Mouse (Mus musculus): Measurements from ENCODE around the gene Tmem141. TPM values are rescaled to one million over a fixed set of nuclear protein-coding genes. Genes with fewer than 3 reads are reported as not detected.

Gene Tmem141
- polyA plus RNA-seq, 1 experiment from 2014 or later, result 10.5 TPM

DNA sequence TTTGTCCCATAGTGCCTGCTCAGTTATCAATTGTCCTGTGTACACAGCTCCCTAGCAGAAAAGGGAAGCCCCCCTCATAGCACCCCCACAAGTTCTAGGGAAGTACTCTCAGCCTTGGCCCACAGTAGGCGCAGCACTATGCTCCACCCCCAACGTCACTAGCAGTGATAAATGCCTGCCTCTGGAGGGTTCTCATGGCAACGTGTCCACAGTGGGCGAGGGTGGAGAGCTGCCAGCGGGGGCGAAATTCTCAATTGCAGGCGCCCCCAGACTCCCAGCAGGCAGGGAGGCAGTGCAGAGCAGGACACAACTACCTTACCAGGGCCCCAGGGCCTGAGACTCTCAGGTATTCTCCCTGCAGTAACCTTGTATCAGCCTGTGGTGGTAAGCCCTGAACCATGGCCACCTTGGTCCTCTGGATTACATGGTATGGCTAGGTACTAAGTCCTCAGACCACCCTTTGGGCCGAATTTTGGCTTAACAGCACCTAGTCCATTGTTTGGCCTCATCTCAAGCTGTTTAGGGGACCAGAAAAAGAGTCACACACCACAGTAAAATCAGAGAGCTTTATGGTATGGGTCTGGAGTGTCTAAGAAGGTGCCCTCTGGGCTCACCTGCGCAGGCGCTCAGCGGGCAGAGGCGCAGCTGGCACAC is 39.2 kb downstream of the Tmem141 start:
- no peak overlapping the region for H3K4me3 ChIP-seq (ENCODE audit: low read depth, low read length)
- H3K27ac ChIP-seq (ENCODE audit: low read length), result no peak overlapping the region
- WGBS (ENCODE audit: insufficient replicate concordance), result 34% methylated on average over 12 of the region's 12 CpGs
- H3K9ac ChIP-seq (ENCODE audit: low read depth, low read length), result no peak overlapping the region
- no peak for ATAC-seq (ENCODE audit: low read depth)
- peaks cover 39% of the 10 kb centered on the region for H3K4me1 ChIP-seq (ENCODE audit: control insufficient read depth, low read depth, low read length)
- peaks cover 38% of the 10 kb centered on the region for H3K27me3 ChIP-seq (ENCODE audit: control insufficient read depth, insufficient read depth, low read depth, low read length)
- H3K4me2 ChIP-seq (ENCODE audit: low read depth, low read length), result no peak overlapping the region
- no peaks in the 10 kb centered on the region for H3K9me3 ChIP-seq (replicated peaks; ENCODE audit: control insufficient read depth, low read length)
- H3K36me3 ChIP-seq (ENCODE audit: control insufficient read depth, insufficient read depth), result peaks cover 2% of the 10 kb centered on the region; the same call in 1 of the 2 replicates

DNA sequence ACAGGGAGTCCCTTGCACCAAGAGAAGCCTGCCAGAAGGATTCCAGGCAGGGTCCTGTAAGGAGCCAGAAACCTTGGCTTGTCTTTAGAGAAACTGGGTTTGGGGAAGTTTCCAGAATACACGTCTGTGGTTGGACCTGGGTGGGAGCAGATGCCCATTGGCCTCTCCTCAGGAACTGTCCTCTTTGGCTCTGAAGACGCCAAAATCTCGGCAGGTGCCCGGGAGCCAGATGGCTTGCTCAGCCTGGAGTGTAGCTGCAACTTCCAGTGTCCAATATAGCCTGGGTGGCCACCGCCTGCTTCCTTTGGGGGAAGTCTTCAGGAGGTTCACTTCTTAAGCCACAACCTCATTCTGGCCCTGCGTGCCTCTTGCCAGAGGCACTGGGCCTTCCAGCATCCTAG is 39.9 kb downstream of the Tmem141 start:
- WGBS (ENCODE audit: insufficient replicate concordance), result 9% methylated on average over 6 of the region's 6 CpGs
- Histone ChIP-seq H3K9ac (ENCODE audit: low read depth, low read length) (no peak overlapping the region), H3K27ac (ENCODE audit: low read length) (no peak overlapping the region), H3K4me1 (ENCODE audit: control insufficient read depth, low read depth, low read length) (peaks cover 41% of the 10 kb centered on the region), H3K36me3 (ENCODE audit: control insufficient read depth, insufficient read depth) (peaks cover 2% of the 10 kb centered on the region; the same call in 1 of the 2 replicates), H3K4me2 (ENCODE audit: low read depth, low read length) (peak overlapping the region; percentile 50; the same call in 1 of the 2 replicates), H3K27me3 (ENCODE audit: control insufficient read depth, insufficient read depth, low read depth, low read length) (peaks cover 45% of the 10 kb centered on the region), H3K4me3 (ENCODE audit: low read depth, low read length) (no peak overlapping the region), H3K9me3 (replicated peaks; ENCODE audit: control insufficient read depth, low read length) (no peaks in the 10 kb centered on the region)
- no peak for ATAC-seq (ENCODE audit: low read depth)

DNA sequence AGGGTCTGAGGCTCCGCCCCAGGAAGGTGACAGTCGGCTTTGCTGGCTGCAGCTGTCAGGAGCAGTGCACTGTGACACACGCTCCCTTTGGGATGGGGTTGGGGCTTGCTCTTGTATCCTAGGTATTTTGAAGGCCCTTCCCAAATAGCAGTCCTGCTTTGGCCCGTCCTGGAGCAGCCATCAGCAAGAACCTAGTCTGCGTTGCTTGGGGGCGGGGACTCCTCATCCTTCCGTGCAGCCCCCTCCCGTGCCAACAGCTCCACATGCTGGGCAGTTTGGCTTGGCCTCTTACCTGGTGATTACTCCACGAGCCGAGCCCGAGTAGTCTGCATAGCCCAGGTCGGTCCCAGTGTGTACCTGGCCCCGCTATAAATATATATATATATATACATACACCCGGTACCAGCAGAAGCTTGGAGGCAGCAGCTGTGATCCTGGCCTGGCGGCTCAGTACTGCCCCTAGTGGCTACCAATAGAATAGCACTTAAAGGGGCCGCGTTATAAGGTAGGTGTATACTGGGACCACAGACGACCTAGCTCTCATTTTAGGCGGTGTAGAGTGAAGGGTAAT is 40.4 kb downstream of the Tmem141 start, which contains the start of gene Ajm1:
Ajm1 (minus strand) TSS at position 464 of the 571 bp plus-strand sequence.
- no peaks in the 10 kb centered on the region for H3K9me3 ChIP-seq (replicated peaks; ENCODE audit: control insufficient read depth, low read length)
- H3K4me3 ChIP-seq (ENCODE audit: low read depth, low read length), result peak within 1 kb of the TSS; percentile 22; the same call in 1 of the 2 replicates
- peak within 1 kb of the TSS; percentile 50 for H3K4me2 ChIP-seq (ENCODE audit: low read depth, low read length)
- 5% methylated on average over 19 of the region's 19 CpGs for WGBS (ENCODE audit: insufficient replicate concordance)
- peaks cover 2% of the 10 kb centered on the region; the same call in 1 of the 2 replicates for H3K36me3 ChIP-seq (ENCODE audit: control insufficient read depth, insufficient read depth)
- H3K27me3 ChIP-seq (ENCODE audit: control insufficient read depth, insufficient read depth, low read depth, low read length), result peaks cover 50% of the 10 kb centered on the region
- no peak within 1 kb of the TSS for H3K9ac ChIP-seq (ENCODE audit: low read depth, low read length)
- peak; percentile 64 for ATAC-seq (ENCODE audit: low read depth)
- peaks cover 41% of the 10 kb centered on the region for H3K4me1 ChIP-seq (ENCODE audit: control insufficient read depth, low read depth, low read length)
- H3K27ac ChIP-seq (ENCODE audit: low read length), result no peak within 1 kb of the TSS

- Histone ChIP-seq H3K9ac (ENCODE audit: low read depth, low read length) (no peak overlapping the region), H3K4me2 (ENCODE audit: low read depth, low read length) (no peak overlapping the region), H3K36me3 (ENCODE audit: control insufficient read depth, insufficient read depth) (peaks cover 2% of the 10 kb centered on the region; the same call in 1 of the 2 replicates), H3K9me3 (replicated peaks; ENCODE audit: control insufficient read depth, low read length) (no peaks in the 10 kb centered on the region), H3K27me3 (ENCODE audit: control insufficient read depth, insufficient read depth, low read depth, low read length) (peaks cover 58% of the 10 kb centered on the region), H3K4me1 (ENCODE audit: control insufficient read depth, low read depth, low read length) (peaks cover 43% of the 10 kb centered on the region), H3K4me3 (ENCODE audit: low read depth, low read length) (no peak overlapping the region), H3K27ac (ENCODE audit: low read length) (no peak overlapping the region)
- 21% methylated on average over 6 of the region's 6 CpGs for WGBS (ENCODE audit: insufficient replicate concordance)
- no peak for ATAC-seq (ENCODE audit: low read depth)
Observed at GRCm38 (mm10) chr2:25580621-25581101, 41.1 kb downstream of the Tmem141 start.

- no peak overlapping the region for H3K9ac ChIP-seq (ENCODE audit: low read depth, low read length)
- no peak overlapping the region for H3K27ac ChIP-seq (ENCODE audit: low read length)
- no peak overlapping the region for H3K4me3 ChIP-seq (ENCODE audit: low read depth, low read length)
- H3K27me3 ChIP-seq (ENCODE audit: control insufficient read depth, insufficient read depth, low read depth, low read length), result peaks cover 59% of the 10 kb centered on the region
- H3K4me2 ChIP-seq (ENCODE audit: low read depth, low read length), result no peak overlapping the region
- peaks cover 2% of the 10 kb centered on the region; the same call in 1 of the 2 replicates for H3K36me3 ChIP-seq (ENCODE audit: control insufficient read depth, insufficient read depth)
- H3K4me1 ChIP-seq (ENCODE audit: control insufficient read depth, low read depth, low read length), result peaks cover 48% of the 10 kb centered on the region
- 6% methylated on average over 27 of the region's 27 CpGs for WGBS (ENCODE audit: insufficient replicate concordance)
- no peak for ATAC-seq (ENCODE audit: low read depth)
- H3K9me3 ChIP-seq (replicated peaks; ENCODE audit: control insufficient read depth, low read length), result no peaks in the 10 kb centered on the region
Observed at GRCm38 (mm10) chr2:25579737-25580460, 41.9 kb downstream of the Tmem141 start.

DNA sequence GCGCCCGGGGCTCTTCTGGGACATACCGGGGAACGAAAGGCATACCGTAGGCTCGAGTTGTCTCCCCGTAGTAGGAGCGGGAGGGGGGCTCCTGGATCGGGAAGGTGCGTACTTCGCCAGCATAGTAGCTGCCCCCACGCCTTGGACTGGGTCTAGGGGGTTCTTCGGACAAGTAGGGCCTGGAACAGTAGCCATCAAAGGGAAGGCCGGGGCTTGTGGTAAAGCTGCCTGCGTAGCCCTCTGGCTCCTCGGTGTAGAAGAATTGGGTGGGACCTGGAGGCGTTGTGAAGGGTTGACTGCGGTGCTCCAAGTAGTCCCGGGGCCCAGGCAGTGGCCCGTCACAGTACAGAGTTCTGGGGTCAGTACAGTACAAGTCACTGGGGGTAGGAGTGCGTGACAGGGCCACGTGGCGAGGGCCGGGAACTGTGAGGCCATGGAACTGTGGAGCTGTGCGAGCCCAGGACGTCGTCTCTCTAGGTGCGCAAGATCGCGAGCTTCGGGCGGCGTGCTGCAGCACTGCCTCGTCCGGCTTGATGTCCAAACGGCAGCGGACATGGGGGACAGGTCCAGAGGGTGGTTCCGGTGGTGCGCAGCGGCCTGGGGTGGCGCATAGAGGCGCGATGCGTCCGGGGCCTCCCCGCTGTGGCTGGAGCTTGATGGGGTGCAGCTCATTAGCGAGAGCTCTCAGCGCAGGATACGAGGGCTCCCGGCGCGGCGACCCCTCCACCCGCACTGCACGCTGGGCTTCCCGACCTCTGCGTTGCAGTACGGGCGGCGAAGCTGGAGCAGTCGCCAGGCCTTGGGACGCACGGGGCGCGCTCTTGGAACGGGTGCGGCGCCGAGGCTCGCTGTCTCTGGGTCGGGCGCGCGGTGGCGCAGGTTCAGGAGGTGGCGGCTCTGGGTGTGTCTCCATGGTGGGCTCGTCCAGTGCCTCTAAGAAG is 42.7 kb downstream of the Tmem141 start:
- 5% methylated on average over 71 of the region's 77 CpGs for WGBS (ENCODE audit: insufficient replicate concordance)
- peaks cover 59% of the 10 kb centered on the region for H3K27me3 ChIP-seq (ENCODE audit: control insufficient read depth, insufficient read depth, low read depth, low read length)
- no peak overlapping the region for H3K4me2 ChIP-seq (ENCODE audit: low read depth, low read length)
- H3K36me3 ChIP-seq (ENCODE audit: control insufficient read depth, insufficient read depth), result no peaks in the 10 kb centered on the region
- ATAC-seq (ENCODE audit: low read depth), result no peak
- no peak overlapping the region for H3K9ac ChIP-seq (ENCODE audit: low read depth, low read length)
- peaks cover 51% of the 10 kb centered on the region for H3K4me1 ChIP-seq (ENCODE audit: control insufficient read depth, low read depth, low read length)
- H3K9me3 ChIP-seq (replicated peaks; ENCODE audit: control insufficient read depth, low read length), result no peaks in the 10 kb centered on the region
- no peak overlapping the region for H3K4me3 ChIP-seq (ENCODE audit: low read depth, low read length)
- no peak overlapping the region for H3K27ac ChIP-seq (ENCODE audit: low read length)

GRCm38 (mm10) chr2:25577951-25578795 is 43.6 kb downstream of the Tmem141 start:
- H3K9ac ChIP-seq (ENCODE audit: low read depth, low read length), result no peak overlapping the region
- peaks cover 58% of the 10 kb centered on the region for H3K4me1 ChIP-seq (ENCODE audit: control insufficient read depth, low read depth, low read length)
- peak overlapping the region; percentile 30; the same call in 1 of the 2 replicates for H3K4me2 ChIP-seq (ENCODE audit: low read depth, low read length)
- ATAC-seq (ENCODE audit: low read depth), result no peak
- WGBS (ENCODE audit: insufficient replicate concordance), result 5% methylated on average over 75 of the region's 75 CpGs
- no peaks in the 10 kb centered on the region for H3K36me3 ChIP-seq (ENCODE audit: control insufficient read depth, insufficient read depth)
- no peaks in the 10 kb centered on the region for H3K9me3 ChIP-seq (replicated peaks; ENCODE audit: control insufficient read depth, low read length)
- H3K27me3 ChIP-seq (ENCODE audit: control insufficient read depth, insufficient read depth, low read depth, low read length), result peaks cover 59% of the 10 kb centered on the region
- peak overlapping the region; percentile 19; the same call in 1 of the 2 replicates for H3K4me3 ChIP-seq (ENCODE audit: low read depth, low read length)
- no peak overlapping the region for H3K27ac ChIP-seq (ENCODE audit: low read length)

Data from liver, embryonic 16.5 days (tissue).